Mouse (Mus musculus) stomach, embryonic 14.5 days (tissue): ENCODE measurements around the gene Gpi1. TPM values are rescaled to one million over a fixed set of nuclear protein-coding genes. Genes with fewer than 3 reads are reported as not detected.

Source experiments
- ATAC-seq: fragments of 200-750 bp; cut with Nextera tagmentation; 2 replicates; pipeline ENCODE4 v1.8.0; 2017; ENCODE audit warnings: low read depth, moderate TSS enrichment; ENCODE audit not compliant: insufficient number of reproducible peaks, insufficient read depth, low FRiP score
- H3K27ac ChIP-seq: fragments of 300-500 bp; sonication (generic); 2 replicates; pipeline ENCODE4 v1.5.1; 2014; ENCODE audit warnings: mild to moderate bottlenecking, low read length, moderate library complexity, mixed read lengths
- H3K27me3 ChIP-seq: fragments of 300-500 bp; sonication (generic); 2 replicates; pipeline ENCODE4 v1.6.1; 2014; ENCODE audit warnings: low read length, control low read depth, mixed read lengths; ENCODE audit not compliant: control insufficient read depth, insufficient read depth
- H3K36me3 ChIP-seq: fragments of 300-500 bp; sonication (generic); 2 replicates; pipeline ENCODE4 v1.6.1; 2014; ENCODE audit warnings: mild to moderate bottlenecking, control low read depth, low read length, moderate library complexity, mixed read lengths; ENCODE audit not compliant: control insufficient read depth, insufficient read depth
- H3K4me1 ChIP-seq: fragments of 300-500 bp; sonication (generic); 2 replicates; pipeline ENCODE4 v1.6.1; 2014; ENCODE audit warnings: low read length, control low read depth, mixed read lengths; ENCODE audit not compliant: control insufficient read depth, insufficient read depth
- H3K4me2 ChIP-seq: fragments of 300-500 bp; sonication (generic); replicated peaks from 2 replicates; pipeline ENCODE4 v1.6.1; 2014; ENCODE audit warnings: low read depth, low read length, control low read depth
- H3K4me3 ChIP-seq: fragments of 300-500 bp; sonication (generic); 2 replicates; pipeline ENCODE4 v1.5.1; 2014; ENCODE audit warnings: low read depth, low read length, control low read depth
- H3K9ac ChIP-seq: fragments of 300-500 bp; sonication (generic); replicated peaks from 2 replicates; pipeline ENCODE4 v1.6.1; 2014; ENCODE audit warnings: low read depth, mild to moderate bottlenecking, control low read depth, low read length, moderate library complexity, mixed read lengths
- H3K9me3 ChIP-seq: fragments of 300-500 bp; sonication (generic); 2 replicates; pipeline ENCODE4 v1.6.1; 2016; ENCODE audit warnings: low read depth, low read length, control low read depth; ENCODE audit not compliant: control insufficient read depth
- WGBS: fragments of 180-500 bp; shearing (Covaris S2); extraction: QIAGEN DNeasy Blood & Tissue Kit; methylation state at CpG from one replicate; pipeline ENCODE4 v1.1.7; 2014; 5-methylcytosine and 5-hydroxymethylcytosine counted together
- polyA plus RNA-seq: library from polyadenylated mRNA; unstranded; fragments of >200 nt; fragmentation: Nextera tagmentation; extraction: Ambion mirVana; gene quantifications from 2 replicates; pipeline ENCODE4 v1.2.1, GENCODE M21; 2014

Gene Gpi1
- polyA plus RNA-seq, 1 experiment from 2014 or later, result 354 TPM

DNA sequence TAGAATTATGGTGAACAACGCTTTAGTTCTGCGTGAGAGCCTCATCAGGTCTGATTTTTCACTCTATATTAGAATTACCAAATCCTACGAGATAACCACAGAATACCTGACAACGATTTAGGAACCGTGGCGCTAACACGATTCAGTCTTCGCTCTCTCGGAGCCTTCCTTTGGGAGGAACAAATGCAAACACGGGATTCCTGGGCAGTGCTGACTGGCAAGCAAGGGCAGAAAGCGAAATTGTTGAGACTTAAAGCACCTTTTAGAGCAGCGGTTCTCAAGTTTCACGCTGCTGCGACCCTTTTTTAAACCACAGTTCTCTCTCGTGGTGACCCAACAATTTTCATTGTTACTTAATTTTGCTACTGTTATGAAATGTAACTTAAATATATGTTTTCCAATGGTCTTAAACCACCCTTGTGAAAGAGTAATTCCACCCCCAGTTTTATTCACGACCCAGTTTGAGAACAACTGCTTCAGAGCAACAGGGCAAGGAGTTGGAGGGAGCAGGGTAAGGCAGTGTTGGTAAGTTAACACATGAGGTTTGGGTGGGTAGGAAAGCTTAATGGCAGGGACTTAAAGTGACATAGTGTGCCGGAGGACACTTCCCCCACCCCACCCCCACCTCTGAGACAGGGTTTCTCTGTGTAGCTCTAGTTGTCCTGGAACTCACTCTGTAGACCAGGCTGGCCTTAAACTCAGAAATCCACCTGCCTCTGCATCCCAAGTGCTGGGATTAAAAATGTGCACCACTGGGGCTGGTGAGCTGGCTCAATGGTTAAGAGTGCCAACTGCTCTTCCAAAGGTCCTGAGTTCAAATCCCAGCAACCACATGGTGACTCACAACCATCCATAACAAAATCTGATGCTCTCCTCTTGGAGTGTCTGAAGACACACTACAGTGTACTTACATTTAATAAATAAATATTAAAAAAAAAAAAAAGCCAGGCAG, 4.8 kb upstream of the Gpi1 start:
- Histone ChIP-seq H3K36me3 (peaks cover 32% of the 10 kb centered on the region), H3K27me3 (no peaks in the 10 kb centered on the region), H3K4me1 (0 out of 2 replicates have a peak, but pooled peaks cover 5% of the 10 kb centered on the region), H3K9me3 (no peaks in the 10 kb centered on the region), H3K9ac (peak overlapping the region; percentile 36), H3K4me3 (peak overlapping the region; percentile 35), H3K4me2 (peak overlapping the region; percentile 45), H3K27ac (peak overlapping the region; percentile 71)
- WGBS, result 2% methylated on average over 17 of the region's 17 CpGs
- no peak for ATAC-seq

DNA sequence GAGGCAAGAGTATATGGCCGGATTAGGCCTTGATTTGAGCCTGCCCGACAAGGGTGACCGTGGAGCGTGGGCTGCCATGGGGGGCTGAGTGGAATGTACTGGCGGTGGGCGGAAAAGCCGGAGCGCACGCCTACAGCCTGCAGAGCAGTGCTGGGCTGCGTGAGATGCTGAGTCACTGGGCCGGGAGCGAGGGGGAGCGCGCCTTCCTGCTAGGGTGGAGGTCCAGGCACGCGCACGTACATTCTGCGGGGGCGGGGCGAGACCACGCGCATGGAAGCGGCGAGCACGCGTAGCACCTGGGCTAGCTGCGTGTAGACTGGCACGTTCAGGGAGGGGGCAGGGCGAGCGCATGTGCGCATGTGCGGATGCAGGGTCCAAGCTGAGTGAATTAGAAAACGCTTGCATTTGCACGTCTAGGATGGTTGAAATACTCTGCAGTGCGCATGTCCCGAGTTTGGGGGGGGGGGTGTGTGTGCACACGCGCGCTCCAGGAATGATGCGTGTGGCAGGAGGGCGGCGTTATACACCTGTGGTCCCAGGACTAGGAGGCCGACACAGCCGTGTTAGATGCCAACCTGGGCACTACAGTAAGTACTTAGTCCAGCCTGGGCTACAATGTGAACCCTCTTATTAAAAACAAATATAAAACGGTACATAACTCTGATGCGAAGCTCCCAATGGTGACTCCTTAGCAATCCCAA, 3.9 kb upstream of the Gpi1 start:
- Histone ChIP-seq H3K4me3 (peak overlapping the region; percentile 35), H3K4me2 (peak overlapping the region; percentile 45), H3K27ac (peak overlapping the region; percentile 92), H3K9ac (peak overlapping the region; percentile 36), H3K9me3 (no peaks in the 10 kb centered on the region), H3K36me3 (peaks cover 25% of the 10 kb centered on the region), H3K4me1 (peaks cover 9% of the 10 kb centered on the region; the same call in 1 of the 2 replicates), H3K27me3 (no peaks in the 10 kb centered on the region)
- under 1% methylated on average over 46 of the region's 46 CpGs for WGBS
- ATAC-seq, result peak; percentile 94

DNA sequence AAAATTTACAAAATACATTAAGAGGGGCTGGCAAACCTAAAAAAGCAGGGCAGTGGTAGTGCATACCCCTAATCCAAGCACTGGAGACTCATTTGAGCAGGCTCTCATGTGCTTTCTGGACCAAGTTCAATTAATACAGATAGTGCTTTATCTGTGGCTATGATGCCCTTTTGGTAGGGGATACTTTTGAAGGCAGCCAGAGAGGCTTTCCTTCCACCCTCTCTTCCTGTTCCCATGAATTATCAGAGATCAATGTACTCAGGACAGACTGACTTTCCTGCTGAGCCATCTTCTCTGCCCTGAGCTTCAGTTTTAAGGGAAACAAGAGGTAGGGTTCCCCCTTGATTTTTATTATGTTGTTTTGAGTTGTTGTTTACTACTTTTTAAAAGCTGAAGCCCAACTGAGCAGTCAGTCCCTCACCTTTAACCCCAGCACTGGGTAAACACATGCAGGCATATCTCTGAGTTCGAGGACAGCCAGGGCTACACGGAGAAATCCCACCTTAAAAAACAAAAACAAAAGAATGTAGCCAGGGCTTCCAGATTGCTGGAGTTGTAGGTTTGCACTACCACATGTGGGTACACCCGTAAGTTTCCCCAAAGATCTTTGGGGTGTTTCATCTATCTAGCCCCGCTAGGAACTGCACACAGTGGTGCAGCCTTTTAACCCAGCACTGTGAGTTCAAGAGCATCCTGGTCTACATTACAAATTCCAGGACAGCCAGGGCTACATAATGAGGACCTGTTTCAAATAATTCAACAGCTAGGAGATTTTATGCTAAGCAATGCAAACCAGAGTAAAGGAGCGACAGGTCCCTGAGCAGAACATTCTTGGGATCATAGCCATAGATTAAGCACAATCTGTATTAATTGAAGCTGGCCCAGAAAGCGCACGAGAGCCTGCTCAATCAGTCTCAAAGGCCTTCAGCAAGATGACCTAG, 2.9 kb upstream of the Gpi1 start:
- Histone ChIP-seq H3K4me3 (peak overlapping the region; percentile 35), H3K9ac (peak overlapping the region; percentile 36), H3K36me3 (peaks cover 15% of the 10 kb centered on the region), H3K4me1 (peaks cover 15% of the 10 kb centered on the region; the same call in 1 of the 2 replicates), H3K27me3 (no peaks in the 10 kb centered on the region), H3K27ac (peak overlapping the region; percentile 92), H3K9me3 (no peaks in the 10 kb centered on the region), H3K4me2 (peak overlapping the region; percentile 45)
- WGBS, result 29% methylated on average over 7 of the region's 7 CpGs
- ATAC-seq, result no peak

DNA sequence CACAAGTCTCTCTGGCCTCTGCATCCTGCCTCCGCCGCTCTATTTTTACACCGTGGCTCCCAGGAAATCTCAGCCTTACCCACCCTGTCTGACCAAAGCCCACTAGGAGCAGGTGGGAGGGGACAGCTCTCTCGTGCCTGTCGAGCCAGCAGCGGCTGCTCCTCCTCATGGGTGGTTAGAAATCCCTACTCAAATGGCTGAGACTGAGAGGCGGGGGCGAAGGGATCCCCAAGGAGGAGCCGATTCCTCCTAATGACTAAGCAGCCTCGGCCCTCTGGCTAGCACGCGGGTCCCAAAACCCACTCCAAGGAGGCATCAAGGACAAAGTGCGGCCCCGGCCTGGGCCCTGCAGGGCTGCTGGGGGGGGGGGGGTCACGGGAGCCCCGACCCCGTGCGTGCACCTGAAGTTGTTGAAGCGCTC, 435 bp downstream of the Gpi1 start:
- H3K27ac ChIP-seq, result peak overlapping the region; percentile 85
- peaks cover 29% of the 10 kb centered on the region for H3K36me3 ChIP-seq
- H3K4me1 ChIP-seq, result peaks cover 18% of the 10 kb centered on the region; the same call in 1 of the 2 replicates
- H3K9me3 ChIP-seq, result no peaks in the 10 kb centered on the region
- 0 out of 2 replicates have a peak, but pooled peaks have one; percentile 3 for ATAC-seq
- H3K4me3 ChIP-seq, result peak overlapping the region; percentile 80
- H3K4me2 ChIP-seq, result peak overlapping the region; percentile 75
- WGBS, result 0% methylated on average over 19 of the region's 19 CpGs
- peak overlapping the region; percentile 72 for H3K9ac ChIP-seq
- no peaks in the 10 kb centered on the region for H3K27me3 ChIP-seq

DNA sequence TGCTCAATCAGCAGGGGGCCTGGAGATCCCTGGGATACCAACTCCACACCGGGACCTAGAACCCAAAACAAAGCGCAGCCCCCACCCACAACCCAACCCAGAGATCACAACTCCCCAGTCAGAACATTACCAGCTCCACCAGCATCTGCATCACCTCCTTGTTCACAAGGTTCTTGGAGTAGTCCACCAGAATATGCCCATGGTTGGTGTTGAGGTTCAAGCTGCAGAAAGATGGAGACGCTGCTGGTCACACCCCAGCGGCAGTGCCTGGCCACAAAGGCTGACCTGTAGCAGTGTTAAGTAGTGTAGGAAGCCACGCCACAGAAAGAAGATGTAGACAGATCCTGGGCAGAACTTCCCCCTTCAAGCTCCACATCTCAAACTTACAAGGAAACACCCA, 983 bp downstream of the Gpi1 start:
- Histone ChIP-seq H3K9me3 (no peaks in the 10 kb centered on the region), H3K27me3 (no peaks in the 10 kb centered on the region), H3K36me3 (peaks cover 32% of the 10 kb centered on the region), H3K9ac (peak overlapping the region; percentile 72), H3K4me1 (peaks cover 18% of the 10 kb centered on the region; the same call in 1 of the 2 replicates), H3K27ac (no peak overlapping the region; the same call in 1 of the 2 replicates), H3K4me3 (peak overlapping the region; percentile 80), H3K4me2 (peak overlapping the region; percentile 75)
- 17% methylated on average over 5 of the region's 5 CpGs for WGBS
- no peak for ATAC-seq

DNA sequence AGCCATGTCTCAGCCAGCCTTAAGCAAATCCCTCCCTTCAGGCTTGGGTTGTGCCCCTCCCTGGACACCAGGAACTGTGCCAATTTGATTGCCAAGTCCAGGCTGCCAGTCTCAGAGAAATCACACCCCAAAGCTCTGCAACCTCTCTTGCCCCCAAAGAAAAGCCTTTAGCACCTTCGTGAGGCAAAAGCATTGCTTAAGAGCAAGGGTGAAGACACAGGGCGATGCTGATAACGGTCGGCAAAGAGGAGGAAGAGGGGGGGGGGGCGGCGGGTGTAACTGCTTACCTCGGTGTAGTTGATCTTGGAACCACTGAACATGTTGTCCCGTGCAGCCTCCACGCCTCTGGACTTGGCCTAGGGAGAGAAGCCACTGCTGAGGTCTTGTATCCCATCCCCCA, 1.5 kb downstream of the Gpi1 start:
- H3K27me3 ChIP-seq, result no peaks in the 10 kb centered on the region
- peaks cover 18% of the 10 kb centered on the region; the same call in 1 of the 2 replicates for H3K4me1 ChIP-seq
- H3K36me3 ChIP-seq, result peaks cover 37% of the 10 kb centered on the region
- no peak overlapping the region for H3K9ac ChIP-seq
- WGBS, result 43% methylated on average over 8 of the region's 9 CpGs
- no peaks in the 10 kb centered on the region for H3K9me3 ChIP-seq
- H3K4me2 ChIP-seq, result peak overlapping the region; percentile 75
- ATAC-seq, result no peak
- no peak overlapping the region for H3K27ac ChIP-seq
- H3K4me3 ChIP-seq, result peak overlapping the region; percentile 80; the same call in 1 of the 2 replicates

DNA sequence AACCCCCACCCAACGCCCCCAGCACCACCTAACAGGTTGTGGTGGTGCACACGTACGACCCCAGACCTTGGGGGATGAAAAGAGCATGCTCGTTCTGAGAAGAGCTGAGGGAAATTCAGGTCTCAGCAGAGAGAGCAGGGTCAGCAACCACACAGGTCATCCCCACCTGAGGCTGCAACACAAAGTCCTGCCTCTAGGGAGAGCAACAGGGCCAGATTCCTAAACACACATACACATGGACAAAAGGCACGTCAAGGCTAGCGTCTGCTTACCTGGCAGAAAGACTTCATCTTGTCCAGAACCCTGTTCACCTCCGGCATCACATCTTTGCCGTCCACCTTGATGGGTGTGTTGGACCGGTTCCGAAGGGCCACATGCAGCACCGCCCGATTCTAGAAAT, 3.3 kb downstream of the Gpi1 start:
- H3K9ac ChIP-seq, result no peak overlapping the region
- H3K27ac ChIP-seq, result no peak overlapping the region
- ATAC-seq, result no peak
- H3K4me3 ChIP-seq, result no peak overlapping the region
- WGBS, result 88% methylated on average over 12 of the region's 12 CpGs
- H3K36me3 ChIP-seq, result peaks cover 55% of the 10 kb centered on the region
- no peaks in the 10 kb centered on the region for H3K27me3 ChIP-seq
- no peaks in the 10 kb centered on the region for H3K9me3 ChIP-seq
- no peak overlapping the region for H3K4me2 ChIP-seq
- H3K4me1 ChIP-seq, result peaks cover 13% of the 10 kb centered on the region; the same call in 1 of the 2 replicates
